Mouse (Mus musculus) 416B (cell line): Measurements from ENCODE around the gene Arfgap2.
A peak's percentile ranks its signal among the peaks of the same experiment; 100 is the strongest.

Source experiments
- DNase-seq: peaks from one replicate; pipeline ENCODE4 v3.0.0; 2011; ENCODE audit warnings: low read depth

Gene Arfgap2

DNA sequence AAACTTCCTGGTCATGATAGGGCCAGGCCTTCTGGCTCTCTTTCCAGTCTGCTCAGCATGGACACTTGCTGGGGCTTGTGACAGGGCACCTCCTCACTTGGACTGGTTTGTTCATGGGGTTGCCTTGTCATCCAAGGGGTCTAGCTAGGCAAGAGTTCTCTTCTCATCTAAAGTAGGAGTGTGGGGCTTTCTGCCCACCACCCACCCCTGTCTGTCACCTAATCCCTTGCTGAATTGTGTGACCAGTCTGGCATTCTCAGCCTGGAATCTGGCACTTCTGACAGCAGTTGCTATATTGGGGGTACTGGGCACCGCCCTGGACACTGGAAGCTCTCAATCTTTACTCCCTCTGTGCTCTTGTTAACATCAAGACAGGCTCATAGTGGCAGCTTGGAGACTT, 5.3 kb upstream of the Arfgap2 start:
- no peak for DNase-seq

DNA sequence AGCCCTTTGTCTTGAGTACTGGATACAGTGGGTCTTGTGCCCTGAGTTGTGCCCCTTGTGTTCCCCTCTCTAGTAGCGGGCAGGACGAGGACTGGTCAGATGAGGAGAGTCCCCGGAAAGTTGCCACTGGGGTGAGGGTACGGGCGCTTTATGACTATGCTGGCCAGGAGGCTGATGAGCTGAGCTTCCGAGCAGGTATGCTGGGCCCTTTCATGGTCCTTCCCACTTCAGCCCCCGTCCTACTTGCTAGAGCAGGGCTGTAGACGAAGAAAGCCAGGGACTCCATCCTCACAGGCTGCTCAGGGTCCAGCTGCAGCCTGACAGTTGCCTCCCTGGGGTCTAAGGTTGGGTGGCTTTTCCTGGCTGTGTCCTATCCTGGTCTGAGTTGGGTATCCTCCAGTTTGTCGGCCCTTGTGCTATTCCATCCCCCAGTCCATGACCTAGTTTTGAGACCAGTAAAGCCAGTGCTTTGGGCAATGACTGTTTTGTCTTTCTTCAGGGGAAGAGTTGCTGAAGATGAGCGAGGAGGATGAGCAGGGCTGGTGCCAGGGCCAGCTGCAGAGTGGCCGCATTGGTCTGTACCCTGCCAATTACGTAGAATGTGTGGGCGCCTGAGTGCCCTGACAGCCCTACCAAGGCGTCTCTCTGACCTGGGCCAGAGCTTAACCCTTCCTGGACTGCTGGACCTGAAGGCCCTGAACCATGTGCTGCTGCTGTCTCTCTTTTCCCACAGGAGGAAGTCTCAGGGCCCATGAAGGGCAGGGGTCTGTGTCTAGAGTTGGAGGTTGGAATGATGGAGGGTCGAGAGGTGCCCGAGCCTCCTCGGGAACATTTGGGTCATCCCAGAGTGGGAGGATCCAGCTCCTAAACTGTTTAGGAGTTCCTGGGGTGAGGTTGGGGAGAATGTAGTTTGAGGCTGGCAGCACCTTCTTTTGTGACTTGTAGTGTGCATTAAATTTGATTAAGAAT, 798 bp upstream of the Arfgap2 start:
- no peak for DNase-seq

DNA sequence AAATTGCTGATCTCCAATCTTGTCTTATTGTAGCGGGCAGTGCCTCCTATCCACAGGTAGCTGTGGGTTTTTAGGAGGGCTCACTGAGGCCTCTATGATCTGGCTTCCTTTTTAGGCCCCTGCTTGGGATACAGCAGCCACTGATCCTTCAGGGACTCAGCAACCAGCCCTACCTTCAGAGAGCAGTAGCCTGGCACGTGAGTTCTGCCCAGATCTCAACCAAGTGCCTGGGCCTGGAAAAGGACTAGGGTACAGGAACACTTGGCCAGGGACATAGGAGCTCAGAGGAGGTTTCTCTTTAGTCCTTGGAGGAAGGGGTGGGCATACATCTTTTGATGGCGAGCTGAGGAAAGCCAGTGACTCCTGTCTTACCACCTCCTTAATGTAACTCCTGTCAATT, 3.3 kb downstream of the Arfgap2 start:
- no peak for DNase-seq

- no peak for DNase-seq
Observed at GRCm38 (mm10) chr2:91268706-91269105, 3.9 kb downstream of the Arfgap2 start.

GRCm38 (mm10) chr2:91269687-91270133, 4.9 kb downstream of the Arfgap2 start:
- DNase-seq: no peak

GRCm38 (mm10) chr2:91278749-91279371, 14.1 kb downstream of the Arfgap2 start:
- DNase-seq: no peak

DNA sequence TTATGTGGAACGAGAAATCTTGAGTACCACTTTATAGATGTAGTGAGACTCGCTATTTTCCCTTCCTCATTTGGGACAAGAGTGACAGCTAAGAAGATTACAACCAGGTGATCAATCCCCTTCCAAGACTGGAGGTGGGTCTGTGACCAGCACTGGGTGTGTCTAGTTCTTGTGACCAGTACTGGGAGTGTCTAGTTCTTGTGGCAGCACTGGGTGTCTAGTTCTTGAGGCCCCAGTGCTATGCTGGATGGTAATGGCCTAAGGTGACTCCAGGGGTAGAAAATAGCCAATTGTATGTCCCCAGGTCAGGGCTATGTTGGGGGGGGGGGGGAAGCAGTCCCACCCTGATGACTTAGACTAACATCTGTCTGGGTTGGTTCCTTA, 14.6 kb downstream of the Arfgap2 start:
- DNase-seq: no peak

DNA sequence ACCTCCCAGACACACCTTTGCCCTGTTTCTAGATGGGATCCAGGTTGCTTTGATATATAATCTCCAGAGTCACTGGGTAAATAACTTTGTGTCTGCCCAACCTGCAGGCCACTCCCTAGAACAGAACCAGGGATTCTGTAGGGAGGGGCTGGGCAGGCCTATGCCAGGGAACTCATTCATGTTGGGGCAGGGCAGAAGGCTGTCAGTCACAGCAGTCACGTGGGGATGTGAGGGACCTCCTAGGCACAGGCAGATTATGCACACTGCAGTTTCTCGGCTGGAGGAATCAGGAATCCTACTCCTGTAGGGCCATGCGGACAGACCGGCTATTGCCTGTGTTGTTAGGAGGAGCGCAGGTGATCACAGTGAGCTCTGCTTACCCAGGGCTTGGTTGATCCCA, 16.6 kb downstream of the Arfgap2 start:
- no peak for DNase-seq

DNA sequence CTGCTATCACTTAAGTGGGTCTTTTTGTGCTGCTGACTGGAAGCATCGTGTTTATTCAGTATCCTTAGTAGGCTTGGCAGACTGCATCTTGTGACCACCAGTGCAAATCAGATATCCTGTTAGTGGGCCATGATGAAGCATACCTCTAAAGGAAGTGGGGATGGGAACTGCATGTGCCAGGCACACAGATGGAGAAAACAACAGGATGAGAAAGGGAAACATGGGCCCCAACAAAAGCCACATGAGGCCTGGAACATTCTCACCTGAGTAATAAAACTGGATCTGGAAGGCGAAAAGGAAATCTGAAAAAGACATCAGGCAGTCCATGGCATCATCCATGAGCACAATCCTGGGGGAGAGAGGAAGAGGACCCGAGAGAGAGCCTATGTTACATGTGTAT, 19.2 kb downstream of the Arfgap2 start:
- no peak for DNase-seq

DNA sequence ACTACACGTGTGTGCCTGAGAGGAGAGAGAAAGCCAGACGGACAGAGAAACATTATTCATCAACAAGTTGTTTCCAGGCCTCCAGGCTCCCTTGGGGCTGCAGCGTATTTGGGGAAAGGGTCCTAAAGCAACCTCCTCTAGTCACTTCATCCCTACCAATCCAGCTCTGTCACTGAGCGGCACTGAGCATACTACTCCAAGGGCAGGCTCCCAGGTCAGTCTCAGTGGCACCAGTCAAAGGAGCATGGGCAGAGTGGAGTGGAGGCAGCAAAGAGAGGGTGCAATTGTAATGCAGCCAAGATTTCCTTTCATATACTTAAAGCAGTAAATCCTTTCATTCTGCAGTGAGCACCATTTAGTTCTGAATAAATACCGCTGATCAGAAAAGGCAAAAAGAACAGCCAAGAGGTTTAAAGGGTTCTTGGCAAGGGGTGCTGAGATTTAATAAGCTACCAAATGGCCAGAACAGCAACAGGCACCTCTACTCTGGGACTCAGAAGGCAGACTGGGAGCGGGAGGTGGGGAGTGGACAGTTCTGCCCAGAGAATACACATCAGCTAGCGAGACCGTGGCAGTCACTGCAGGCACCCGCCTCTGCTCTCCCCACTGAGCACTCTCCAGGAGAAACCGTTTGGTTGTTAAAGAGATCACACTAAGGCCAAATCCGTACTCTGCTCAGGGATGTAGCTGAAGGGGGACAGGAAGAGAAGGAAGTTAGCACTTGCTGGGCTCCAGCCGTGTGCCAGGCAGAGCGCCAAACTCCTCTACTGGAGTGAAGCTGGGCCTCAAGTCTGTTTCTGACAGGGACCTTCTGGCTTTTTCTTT, 19.8 kb downstream of the Arfgap2 start:
- DNase-seq: peak; percentile 29

GRCm38 (mm10) chr2:91285885-91286505, 21.2 kb downstream of the Arfgap2 start:
- DNase-seq: peak; percentile 65

DNA sequence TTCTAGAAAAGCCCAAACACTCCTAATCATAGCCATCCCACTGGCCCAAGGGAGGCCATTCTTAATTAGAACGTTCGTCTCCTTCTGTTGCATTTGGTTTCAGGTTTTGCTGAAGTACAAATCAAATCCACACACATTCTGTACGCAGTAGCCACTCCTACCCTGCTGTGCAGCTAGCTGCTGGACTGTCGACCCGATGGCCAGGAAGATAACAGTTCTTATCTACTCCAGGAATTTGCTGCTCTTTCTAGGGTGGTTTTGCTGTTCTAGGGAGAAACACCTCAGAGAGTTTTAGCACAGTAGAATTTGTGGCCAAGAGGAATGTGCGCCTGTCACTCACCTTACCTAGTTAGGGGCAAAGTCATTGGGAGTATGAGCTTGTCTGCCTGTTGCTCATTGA, 22.8 kb downstream of the Arfgap2 start:
- no peak for DNase-seq

GRCm38 (mm10) chr2:91291197-91292007, 26.6 kb downstream of the Arfgap2 start:
- no peak for DNase-seq

- no peak for DNase-seq
Observed at GRCm38 (mm10) chr2:91294226-91294625, 29.5 kb downstream of the Arfgap2 start.

GRCm38 (mm10) chr2:91295895-91296294, 31.1 kb downstream of the Arfgap2 start:
- no peak for DNase-seq

GRCm38 (mm10) chr2:91299156-91299555, 34.4 kb downstream of the Arfgap2 start:
- no peak for DNase-seq

DNA sequence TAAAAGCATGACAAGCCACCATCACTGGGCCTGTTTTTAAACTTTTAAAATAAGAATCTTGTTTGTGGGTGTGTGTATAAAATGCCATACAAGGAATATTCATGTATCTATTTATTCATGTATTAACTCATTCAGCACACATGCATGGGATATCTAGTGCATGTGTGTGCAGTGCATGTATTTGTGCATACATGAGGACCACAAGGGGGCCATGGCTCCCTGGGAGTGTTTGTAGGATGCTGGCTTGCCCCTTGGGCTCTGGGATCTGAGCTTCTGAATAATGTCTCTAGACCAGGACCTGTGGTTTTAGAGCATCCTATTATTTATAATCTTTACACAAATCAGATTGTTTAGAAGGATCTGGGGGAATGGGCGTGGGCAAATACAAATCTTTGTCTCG, 36.0 kb downstream of the Arfgap2 start:
- DNase-seq: no peak

GRCm38 (mm10) chr2:91301836-91302235, 37.1 kb downstream of the Arfgap2 start:
- no peak for DNase-seq

DNA sequence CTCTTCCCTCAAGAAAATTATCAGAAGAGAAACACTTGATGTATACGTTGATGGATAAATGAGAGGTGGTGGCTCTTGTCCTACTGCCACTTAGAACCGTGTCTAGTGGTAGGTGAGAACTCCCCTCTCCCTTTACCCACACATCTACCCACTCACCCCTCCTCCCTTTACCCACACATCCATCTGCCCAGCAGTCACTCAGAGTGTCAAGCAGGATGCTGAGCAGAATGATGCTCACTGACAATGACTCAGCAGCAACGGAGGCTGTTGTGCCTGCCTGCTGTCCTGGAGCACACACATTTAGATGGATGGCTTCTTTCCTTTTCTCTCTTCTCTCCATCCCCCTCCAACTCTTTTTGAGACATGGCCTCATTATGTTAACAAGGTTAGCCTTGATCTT, 38.1 kb downstream of the Arfgap2 start:
- no peak for DNase-seq

DNA sequence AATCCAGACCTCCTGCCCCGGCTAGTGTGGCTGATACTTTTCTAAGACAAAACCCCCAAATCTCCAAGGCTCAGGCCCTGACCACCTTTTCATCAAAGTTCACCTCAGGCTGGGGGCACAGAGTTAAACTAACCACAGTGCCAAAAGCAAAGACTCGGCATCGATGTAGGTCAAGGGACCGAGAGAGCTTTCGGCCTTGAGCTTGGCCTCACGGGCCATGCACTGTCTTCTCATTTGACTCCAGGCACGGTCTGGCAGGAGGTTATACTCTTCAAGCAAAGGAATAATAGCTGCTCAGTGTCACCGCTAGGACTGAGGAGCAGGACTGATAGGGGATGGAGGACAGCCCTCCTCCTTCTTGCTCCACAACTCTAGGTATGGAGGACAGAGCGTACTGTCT, 41.2 kb downstream of the Arfgap2 start:
- no peak for DNase-seq

GRCm38 (mm10) chr2:91306589-91306988, 41.8 kb downstream of the Arfgap2 start:
- DNase-seq: no peak
